Mouse (Mus musculus) thymus, postnatal 25 days (tissue): ENCODE measurements at regions not wholly inside any gene's neighbourhood (a gene's known extent, or its start where the extent isn't known, plus 50 kb on each side); places are given as distances from the start of the nearest gene placed in this dataset.
A peak's percentile ranks its signal among the peaks of the same experiment; 100 is the strongest.

Experiments used
- DNase-seq: peaks from one replicate; pipeline ENCODE4 v3.0.0; 2022

GRCm38 (mm10) chr2:142964340-142964739 lies 63.0 kb upstream of the Kif16b start:
- DNase-seq: no peak

- peak; percentile 30 for DNase-seq
These were observed 65.9 kb upstream of the Kif16b start for GRCm38 (mm10) chr2:142967250-142967649.

DNA sequence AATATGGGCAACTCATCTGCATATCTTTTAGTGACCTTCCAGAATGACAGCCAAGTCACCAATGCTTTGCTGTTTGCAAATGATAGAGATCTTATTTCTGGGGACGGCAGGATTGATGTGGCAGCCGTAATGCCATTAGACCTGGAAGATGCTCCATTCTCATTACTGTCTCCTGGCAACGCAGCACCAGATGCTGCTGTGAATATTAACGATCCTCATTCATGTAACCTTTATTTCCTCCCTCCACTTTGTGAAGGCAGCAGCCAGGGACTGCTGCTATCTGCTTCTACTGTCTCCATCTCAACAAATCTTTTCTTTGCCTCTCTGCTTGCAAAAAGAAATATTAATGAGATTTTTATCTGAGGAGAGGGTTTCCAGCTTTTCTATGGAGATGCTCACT lies 79.4 kb upstream of the Kif16b start:
- DNase-seq: no peak

GRCm38 (mm10) chr2:142988691-142989090 lies 74.1 kb upstream of the Snrpb2 start:
- DNase-seq: no peak

DNA sequence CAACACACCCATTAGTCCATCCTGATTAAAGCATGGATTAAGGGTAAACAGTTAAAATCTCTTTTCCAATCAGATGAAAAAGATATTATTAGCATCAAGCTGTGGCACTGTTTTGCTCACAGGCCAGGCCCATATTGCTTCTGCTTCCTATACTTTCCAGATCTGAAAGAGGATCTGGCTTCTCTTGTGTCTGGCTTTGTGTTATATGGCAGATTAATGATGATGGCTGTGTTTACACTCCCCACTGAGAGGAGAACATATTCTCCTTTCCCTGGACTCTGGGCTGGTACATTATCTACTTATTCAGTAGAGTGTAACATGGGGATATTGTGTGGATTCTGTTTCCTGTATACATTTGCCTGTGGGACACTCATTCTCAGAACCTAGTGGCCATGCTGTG lies 66.8 kb upstream of the Snrpb2 start:
- DNase-seq: no peak

DNA sequence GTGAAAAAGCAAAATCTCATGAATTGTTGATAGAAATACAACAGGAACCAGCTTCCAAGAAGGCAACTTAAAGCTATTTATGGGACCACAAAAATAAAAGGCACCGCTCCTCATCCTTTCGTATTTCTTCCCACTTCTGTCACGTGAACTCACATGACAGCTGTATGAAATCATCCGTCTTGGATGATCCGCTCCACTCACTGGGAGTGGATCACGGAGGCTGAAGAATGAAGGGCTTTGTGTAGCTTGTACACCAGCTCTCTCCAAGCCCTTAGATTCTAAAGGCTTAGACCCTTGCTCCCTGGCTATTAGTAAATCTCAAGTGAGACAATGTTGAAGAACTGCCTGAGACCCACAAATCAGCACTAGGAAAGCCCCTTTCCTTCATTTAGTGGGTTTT lies 60.0 kb upstream of the Snrpb2 start:
- no peak for DNase-seq

GRCm38 (mm10) chr2:143003341-143003740 lies 59.5 kb upstream of the Snrpb2 start:
- no peak for DNase-seq

DNA sequence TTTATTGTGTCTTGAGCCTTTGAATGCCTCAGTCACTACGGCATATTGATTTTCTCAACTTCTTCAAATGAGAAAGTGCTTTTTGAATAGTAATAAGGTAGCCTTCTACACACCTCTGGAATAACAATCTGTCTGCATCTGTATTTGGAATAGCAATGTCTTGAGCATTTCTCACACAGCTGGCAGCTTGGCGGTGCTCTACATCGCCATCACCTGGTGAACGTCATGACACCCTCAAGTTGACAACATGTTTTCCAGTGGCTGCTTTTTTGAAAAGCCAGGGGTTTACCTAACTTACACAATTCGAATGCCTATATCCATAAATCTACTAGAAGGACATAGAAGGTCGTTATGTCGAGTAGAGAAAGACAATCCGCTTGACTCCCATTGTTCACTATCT lies 51.5 kb upstream of the Snrpb2 start:
- no peak for DNase-seq
